Mouse (Mus musculus): Measurements from ENCODE around the gene Pnma1.

Pnma1 gene

DNA sequence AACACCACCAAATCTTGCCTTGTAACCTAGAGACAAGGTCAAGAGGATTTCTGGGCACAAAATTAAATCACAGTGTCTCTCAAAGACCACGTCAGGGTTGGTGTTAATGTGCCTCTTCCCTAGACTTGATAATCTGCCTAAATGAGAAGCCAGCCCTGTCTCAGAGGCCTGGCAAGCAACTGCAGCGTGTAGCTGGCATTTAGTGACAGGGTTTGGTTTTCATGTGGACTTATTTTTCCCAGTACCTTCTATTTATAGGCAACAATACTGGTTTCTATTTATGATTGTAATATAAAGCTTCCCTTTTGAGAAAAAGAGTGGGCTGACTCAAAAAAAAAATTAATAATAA, 7.2 kb upstream of the Pnma1 start:
- DNase-seq (ENCODE audit: low read depth, low spot score): no peak

DNA sequence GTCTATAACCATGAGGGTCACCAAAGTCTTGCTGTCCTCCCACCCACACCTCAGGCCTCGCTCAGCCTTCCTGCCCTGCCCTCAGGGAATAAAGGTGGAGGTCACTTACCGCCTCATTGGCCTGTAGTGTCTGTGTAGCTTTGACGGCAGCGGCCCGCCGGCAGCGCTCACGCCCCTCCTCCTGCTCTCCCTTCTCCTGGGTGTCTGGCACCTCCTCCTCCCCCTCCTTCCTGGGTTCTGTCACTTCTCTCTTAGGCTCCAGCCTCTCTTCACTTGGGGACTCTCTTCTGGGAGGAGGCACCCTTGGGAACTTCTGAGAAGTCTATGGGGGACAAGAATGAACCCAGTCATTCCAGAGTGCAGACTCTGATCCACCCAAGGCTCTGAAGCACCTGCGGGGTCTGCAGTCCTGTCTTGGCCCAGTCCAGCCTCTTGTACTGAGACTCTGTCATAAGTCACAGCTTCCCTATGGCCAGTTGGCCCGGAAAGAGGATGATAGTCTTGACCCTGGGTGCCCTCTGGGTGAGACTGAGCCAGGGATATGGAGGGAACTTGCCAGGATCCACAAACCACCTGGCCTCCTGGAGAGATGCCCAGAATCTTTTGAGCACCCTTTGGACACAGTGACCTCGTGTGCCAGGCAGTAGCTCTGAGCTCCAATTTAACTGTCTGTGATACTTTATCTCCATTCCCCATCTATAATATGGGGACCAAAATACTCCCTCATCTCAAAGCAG, 6.7 kb upstream of the Pnma1 start:
- DNase-seq (ENCODE audit: low read depth, low spot score): peak; percentile 95

DNA sequence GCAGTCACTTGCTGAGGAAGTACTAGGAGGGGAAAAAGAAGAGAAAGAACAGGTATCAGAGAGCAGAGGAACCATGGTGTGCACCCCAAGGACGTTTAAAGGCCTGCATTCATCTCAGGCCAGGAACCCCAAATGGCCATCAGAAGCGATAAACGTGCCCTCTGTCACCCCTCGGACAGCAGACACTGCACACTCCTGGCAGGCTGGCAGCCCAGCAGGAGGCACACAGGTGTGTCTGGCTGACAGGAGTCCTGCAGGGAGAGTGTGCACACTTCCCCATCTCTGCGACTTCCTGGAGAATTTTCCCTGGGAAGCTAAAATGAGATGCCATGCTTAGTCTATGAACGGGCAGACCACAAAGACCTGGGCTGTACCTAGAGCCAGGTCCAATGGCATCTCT, 5.1 kb upstream of the Pnma1 start:
- no peak for DNase-seq (ENCODE audit: low read depth, low spot score)

DNA sequence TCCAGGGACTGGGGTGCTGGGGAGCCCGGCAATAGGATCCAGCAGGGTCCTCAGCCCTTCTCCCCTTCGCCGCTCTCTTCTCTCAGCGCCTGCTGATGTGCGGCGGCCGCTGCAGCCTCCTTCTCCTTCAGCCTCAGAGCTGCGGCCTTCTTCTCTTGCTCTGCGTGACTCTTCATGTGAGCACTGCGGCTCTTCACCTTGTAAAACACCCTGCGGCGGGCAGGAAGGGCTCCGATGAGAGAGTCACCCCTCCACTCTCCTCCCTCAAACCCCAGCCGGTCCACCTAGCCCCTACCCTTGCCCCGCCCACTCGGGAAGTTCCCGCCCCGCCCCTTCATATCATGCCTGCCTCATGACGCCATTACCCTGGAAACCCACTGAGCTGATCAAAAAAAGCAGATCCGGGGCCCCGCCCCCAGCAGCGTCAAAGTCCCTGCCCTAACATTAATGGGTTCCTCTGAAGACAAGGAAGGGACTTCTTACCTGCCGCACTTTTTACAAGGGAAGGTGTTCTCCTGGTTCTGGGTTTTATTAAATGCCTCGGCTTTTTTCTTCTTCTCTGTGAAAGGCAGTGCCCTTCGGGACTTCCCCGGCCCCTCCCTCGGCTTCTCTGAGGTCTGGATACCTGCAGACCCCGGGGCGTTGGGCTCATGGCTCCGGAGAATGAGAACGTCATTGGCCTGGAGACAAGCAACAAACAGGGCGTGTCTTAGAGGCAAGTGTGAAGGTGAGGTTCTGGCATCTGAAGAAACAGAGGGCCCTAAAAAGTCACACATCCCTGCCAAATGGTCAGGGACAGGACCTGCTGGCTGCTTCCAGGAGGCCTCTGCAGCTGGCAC, 4.3 kb upstream of the Pnma1 start:
- no peak for DNase-seq (ENCODE audit: low read depth, low spot score)

DNA sequence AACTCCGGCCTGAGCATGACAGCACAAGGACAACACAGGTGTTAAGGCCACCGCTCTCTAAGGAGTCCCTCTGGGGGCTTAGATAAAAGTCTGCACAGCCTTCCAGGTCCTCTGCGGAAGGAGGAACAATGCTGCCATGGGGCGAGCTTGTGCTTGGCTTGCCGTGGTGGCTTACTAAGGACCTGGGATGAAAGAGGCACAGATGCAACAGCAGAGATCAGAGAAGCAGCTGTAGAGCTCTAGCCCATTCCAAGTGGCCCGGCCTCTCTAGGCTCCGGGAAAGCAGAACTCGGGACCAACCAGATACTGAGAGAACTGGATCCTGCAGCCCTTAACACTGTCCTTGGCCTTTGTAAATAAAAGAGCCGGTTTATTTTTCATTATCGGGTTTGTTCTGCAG, 3.6 kb upstream of the Pnma1 start:
- no peak for DNase-seq (ENCODE audit: low read depth, low spot score)

DNA sequence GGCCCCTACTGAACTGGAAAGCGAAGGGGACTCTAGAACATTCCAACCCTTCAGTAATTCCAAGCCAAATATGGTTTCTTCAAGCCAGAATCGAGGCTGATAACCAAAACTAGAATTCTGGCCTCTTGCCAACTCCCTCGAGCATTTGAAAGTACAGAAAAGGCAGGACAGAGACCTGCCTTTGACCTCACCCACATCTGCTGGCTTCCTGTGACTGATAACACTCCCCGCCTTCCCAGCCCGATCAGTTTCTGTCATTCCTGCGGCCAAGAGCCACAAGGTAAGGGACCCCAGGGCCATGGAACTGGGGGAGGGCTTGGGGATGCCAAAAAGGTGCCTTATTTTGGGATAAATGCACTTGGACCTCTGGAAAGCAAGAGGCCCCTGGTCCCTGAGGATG, 2.7 kb upstream of the Pnma1 start:
- peak; percentile 47 for DNase-seq (ENCODE audit: low read depth, low spot score)

DNA sequence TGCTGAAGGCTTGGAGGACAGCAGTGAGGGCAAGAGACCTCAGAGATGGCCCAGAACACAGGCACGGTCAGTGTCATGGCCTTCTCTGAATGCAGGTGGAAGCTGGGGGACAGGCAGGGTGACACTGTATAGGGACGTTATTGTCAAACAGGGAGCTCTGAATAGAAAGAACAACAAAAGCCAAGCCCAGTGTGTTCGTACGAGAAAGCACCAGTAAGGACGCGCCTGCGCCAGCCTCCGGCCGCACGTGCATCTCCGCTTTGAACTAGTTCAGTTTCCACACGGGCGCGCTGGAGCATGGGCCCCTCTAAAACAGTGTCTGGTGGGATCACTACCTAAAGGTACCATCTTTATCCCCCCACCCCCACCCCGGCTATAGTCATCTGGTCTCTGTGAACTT, 1.7 kb upstream of the Pnma1 start:
- DNase-seq (ENCODE audit: low read depth, low spot score): no peak

DNA sequence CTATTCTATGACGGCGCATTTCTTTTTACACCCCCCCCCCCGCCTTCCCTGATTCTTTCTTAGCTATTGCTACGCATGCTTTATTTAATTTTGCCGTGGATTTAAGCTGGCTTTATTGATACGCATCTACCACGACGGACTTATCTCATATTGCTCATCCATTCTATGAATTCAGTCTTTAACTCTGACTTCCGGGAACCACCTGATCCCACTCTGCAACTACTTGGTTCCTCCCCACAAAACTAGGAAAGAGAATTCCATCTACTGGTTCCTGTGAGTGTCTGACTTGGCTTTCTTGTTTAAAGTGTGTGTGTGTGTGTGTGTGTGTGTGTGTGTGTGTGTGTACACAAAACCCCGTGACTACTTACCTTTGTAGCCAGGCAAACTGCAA, 328 bp upstream of the Pnma1 start:
- DNase-seq (ENCODE audit: low read depth, low spot score): no peak

DNA sequence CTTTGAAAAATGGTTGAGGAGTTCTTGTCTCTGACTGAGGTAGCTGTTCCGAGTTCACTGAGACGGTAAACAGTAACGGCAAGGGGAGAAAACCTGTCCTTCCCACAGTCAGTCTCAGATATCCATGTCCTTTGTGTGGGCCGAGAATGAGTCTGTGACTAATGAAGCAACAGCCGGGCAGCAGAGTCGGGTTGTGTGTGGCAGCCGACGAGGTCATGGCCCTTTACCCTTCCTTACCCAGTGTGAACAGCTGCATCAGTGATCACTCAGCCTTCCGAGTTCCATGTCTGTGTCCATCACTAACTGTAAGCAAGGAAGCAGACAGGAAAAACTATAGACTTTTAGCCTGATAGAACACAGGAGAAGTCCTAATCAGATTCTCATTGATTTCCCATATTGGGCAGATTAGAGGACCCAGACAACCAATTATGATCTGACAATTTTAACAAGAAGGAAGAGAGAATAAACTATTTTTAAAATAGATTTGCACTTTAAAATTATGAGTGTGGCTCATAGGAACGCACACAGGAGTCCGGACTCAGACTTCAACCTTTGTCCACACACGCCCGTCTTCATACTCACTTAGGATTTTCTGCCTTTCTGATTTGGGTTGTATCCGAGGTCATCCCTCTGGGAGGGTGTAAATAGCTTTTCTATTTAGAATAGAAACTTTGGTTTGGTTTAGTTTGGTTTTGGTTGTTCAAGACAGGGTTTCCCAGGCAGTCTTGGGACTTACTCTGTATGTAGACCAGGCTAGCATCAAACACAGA, 5.8 kb downstream of the Pnma1 start:
- DNase-seq (ENCODE audit: low read depth, low spot score): no peak

DNA sequence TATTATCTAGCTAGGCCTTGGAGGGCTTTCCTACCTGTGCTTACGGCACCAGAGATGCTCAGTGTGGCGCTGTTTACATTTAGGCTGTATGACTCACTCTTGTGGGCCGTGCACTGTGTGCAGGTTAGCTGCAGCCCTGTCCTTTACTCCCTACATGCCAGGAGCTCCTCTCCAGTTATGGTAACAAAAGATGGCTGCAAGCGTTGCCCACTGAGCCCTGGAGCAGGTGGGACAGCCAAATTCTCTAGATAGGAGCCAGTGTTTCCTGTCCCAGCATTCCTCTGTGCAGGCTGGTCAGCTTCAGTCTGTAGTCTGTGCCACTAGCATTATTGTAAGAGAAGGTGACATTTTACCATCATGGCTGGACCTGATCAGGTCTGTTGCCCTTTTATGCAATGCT, 7.0 kb downstream of the Pnma1 start:
- no peak for DNase-seq (ENCODE audit: low read depth, low spot score)

DNA sequence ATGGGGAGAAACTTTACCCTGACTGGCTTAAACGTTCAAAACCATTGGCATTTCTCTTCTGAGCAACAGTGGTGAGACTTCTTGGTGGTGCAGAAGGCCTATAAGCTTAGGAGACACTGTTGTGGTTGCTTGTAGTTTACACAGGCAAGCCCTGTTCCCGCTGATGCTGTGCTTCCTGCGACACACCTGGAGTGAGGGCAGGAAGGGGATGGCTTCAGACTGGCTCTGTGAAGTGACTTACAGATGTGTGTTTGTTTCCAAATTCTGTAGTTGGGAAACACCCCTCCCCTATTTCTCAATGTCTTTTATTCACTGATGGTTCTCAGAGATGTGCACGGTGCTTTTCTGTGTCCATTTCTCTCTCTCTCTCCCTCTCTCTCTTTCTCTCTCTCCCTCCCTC, 8.2 kb downstream of the Pnma1 start:
- no peak for DNase-seq (ENCODE audit: low read depth, low spot score)

DNA sequence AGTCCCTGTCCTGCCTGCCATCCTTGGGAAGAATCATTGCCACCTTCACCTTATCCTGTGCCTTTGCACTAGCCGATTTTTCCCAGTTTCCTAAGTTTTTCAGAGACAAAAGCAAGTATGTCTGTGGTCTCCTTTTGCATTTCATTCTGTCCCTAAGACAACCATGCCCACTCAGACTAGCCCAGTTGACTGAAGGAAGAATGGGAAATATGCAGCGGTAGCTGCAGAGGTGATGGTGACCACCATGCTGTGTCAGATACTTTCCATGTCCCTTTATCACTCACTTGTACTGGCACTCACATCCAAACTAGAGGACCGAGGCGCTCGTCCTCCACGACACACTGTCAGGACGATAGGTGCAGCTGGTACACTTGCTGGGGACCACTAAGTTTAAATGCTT, 11.2 kb downstream of the Pnma1 start:
- DNase-seq (ENCODE audit: low read depth, low spot score): no peak

DNA sequence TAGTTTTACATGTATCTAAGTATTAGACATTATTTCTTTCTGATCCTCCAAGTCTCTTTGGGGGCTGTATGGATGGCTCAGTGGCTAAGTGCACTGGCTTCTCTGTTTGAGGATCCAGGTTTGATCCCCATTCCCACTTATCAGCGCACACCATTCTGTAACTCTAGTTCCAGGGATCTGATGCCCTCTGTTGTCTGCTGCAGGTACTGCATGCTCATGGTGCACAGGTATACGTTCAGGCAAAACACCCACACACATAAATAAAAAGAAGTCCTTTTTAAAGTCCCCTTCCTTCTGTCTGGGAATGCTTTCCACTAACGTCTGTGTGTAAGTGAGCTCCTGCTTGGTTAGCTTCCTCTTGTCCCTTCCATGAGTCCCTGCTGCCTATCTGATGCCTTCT, 16.0 kb downstream of the Pnma1 start:
- DNase-seq (ENCODE audit: low read depth, low spot score): no peak

DNA sequence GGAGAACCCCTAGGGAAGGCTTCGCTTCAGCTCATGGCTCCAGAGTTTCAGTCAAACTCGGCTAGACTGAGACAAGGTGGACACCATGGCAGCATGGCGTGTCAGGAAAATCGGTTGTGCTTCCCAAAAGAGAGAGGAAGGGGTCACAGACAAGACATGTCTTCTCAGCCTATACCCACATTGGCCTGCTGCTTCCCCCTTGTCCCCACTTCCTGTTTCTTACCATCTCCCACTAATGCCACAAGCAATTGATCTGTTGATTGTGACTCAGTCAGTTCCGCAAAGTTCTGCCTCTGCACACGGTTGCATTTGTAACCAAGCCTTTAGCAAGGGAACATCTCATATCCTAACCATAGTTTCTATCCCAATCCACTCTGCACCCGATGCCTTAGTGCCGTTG, 18.4 kb downstream of the Pnma1 start:
- no peak for DNase-seq (ENCODE audit: low read depth, low spot score)

DNA sequence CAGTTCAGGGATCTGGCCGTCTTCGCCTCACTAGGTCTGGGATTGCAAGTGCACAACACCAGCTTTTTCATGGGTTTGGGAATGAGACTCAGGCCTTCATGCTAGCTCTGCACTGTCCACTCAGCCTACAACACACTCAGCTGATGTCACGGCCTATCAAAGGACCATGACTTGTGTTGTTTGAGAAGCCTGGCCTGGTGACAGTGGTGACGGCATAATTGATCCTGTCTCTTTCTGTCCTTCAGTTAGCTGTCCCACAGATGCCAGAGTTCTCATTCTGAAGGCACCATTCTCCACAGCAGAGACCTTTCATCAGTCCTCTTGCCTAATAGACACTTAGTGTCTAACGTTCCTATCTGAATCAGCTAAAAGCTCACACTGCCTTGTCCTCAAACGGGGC, 19.7 kb downstream of the Pnma1 start:
- DNase-seq (ENCODE audit: low read depth, low spot score): no peak

DNA sequence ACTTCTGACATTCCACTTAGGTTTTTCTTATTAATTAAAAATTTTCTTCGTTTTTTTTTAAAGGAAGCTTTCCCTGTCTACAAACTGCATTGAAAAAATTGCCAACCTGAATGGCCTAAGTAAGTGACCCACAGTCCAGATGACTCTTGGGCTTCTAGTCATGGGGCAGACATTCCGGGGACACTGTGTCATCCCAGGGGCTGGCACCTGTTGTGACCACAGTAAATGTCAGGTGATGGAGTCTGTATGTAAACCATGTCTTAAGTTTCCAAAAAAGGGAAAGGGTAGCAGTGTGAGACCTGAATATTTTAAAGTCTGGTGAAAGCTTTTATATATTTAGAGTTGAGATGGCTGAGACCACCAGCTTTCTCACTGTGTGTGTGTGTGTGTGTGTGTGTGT, 21.4 kb downstream of the Pnma1 start:
- no peak for DNase-seq (ENCODE audit: low read depth, low spot score)

DNA sequence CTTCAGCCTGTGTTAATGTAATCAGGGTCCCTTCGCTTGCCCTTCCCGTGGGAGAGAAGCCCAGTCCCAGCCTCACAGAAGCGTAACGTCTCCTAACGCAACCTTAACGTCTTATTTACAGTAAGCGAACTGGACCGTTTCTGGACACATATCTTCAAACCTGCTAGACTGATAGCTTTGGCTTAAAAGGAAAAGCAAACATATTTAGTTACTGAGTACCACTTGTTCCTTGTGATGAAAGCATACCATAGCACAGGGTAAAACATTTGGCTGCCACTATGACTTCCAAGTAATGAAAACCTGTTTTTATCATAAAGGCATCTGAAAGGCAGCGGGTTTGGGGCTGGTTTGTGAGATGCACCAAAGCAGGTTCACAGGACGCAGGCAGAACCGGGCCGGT, 22.4 kb downstream of the Pnma1 start:
- no peak for DNase-seq (ENCODE audit: low read depth, low spot score)

DNA sequence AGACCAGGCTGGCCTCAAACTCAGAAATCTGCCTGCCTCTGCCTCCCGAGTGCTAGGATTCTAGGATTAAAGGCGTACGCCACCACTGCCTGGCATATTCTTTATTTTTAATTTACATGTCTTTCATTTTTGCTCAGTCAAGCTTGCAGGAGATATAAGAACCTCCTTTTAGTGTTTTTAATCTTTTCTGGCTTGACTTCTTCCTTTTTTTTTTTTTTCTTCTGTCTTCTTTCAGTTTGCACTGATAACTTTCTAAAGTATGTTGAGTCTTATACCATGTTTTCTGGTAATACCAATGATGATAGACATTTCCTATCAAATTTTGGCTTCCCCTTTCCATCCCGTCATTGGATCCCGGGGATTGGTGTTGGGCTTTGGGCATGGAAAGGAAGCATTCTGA, 28.7 kb downstream of the Pnma1 start:
- DNase-seq (ENCODE audit: low read depth, low spot score): no peak

DNA sequence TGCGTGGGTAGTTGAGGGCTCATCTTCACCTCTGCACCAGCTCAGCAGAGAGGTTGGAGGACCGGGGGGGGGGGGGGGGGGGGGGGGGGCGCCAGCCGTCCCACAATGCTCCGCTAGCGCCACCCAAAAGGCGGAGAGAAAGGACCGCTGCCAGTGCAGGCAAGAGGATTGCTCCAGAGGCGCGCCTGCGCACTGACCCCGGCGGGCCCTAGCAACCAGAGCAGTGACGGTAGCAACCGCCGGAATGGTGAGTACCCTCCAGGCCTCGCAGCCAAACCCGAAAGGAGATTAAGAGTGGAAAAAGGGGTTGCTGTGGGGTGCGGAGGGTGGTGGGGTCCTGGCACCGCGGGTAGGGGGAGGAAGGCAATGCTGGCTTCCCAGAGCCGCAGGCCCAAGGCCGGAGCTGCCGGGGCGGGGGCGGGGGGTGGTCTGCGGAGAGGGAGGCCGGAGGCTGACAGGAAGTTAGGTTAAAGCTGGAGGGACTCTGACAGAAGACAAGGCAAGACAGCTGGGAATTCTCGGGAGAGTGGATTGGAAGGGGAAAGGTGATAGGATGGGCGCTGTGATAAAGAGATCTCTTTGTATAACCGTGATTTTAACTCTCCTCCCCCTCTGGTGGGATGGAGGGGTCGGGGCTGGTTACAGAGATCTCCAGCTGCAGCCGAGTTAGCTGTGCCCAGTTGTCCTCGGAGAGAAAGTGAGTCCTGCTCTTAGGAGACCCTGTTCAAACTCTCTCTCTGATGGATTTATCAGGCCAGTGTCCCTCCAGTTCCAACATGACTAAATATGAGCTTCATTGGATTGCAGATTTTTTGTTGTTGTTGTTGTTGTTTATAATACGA, 33.9 kb downstream of the Pnma1 start, which contains the start of gene Dnal1:
Dnal1 (plus strand) TSS at position 214 of the 842 bp plus-strand sequence.
- peak; percentile 90 for DNase-seq (ENCODE audit: low read depth, low spot score)

DNA sequence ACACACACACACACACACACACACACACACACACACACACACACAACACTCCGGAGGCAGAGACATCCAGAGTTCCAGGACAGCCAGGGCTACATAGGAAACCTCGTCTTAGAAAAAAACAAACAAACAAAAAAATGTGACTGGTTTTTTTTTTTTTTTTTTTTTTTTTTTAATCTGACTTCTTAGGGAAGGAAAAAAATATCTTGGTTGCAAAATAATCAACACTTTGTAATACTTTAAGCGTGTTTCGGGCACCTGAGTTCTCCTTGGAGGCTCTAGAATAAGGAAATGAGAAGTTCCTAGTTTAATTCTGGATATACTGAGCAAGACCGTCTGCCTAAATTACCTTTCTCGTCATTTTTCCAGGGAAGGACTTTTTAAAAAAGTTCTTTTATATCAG, 34.6 kb downstream of the Pnma1 start:
- DNase-seq (ENCODE audit: low read depth, low spot score): no peak

DNA sequence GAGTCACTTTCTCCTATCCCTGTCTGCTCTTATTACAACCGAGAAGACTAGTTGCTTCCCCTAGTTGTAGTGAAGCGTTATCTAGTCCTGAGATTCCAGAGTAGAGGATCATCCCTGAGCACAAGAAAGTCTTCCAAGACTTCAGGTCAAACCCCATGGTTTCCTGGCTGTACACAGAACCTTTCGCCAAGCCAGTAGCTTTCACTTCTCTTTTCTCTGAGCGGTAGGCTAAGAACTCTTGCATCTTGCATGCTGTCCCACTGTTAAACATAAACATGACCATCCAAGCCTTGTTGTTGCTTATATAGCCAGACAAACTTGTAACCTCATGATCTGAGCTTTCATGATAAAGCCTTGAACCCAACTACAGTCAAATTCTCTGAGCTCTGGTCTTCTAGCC, 37.5 kb downstream of the Pnma1 start:
- DNase-seq (ENCODE audit: low read depth, low spot score): no peak

DNA sequence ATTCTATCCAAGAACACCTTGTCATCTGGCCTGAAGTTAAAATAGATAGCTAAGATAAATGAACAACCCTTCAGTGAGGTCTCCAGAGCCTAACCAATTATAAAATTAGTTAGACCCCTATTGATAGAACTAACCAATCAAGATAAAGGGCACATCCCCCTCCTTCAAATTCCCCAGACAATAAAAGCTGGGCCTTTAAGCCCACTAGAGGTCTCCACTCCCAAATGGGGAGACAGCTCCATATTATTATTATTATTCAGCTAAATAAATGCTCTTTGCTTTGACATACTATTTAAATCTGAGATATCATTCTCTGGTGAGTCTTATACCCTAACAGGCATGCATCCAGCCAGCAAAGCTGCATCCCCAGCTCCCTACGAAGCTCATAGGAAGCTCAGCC, 38.4 kb downstream of the Pnma1 start:
- DNase-seq (ENCODE audit: low read depth, low spot score): no peak

Data from skeletal muscle tissue, adult 2 months (tissue).